Mouse (Mus musculus) limb, embryonic 10.5 days (tissue): Measurements from ENCODE around the gene Rhbg. TPM values are rescaled to one million over a fixed set of nuclear protein-coding genes. Genes with fewer than 3 reads are reported as not detected.
"Not testable (repeated sequence)": the region's sequence is repeated elsewhere in the genome, so short reads cannot be mapped to it uniquely, and the experiment has no call there.

Source experiments
- DNase-seq: peaks from one replicate; pipeline ENCODE4 v3.0.0-alpha.2; 2017; ENCODE audit warnings: low spot score
- H3K27ac ChIP-seq: fragments of 300-500 bp; sonication (generic); 2 replicates; pipeline ENCODE4 v1.5.1; 2016; ENCODE audit warnings: mild to moderate bottlenecking
- H3K27me3 ChIP-seq: fragments of 300-500 bp; sonication (generic); 2 replicates; pipeline ENCODE4 v1.6.1; 2016; ENCODE audit warnings: low read depth, mild to moderate bottlenecking; ENCODE audit not compliant: poor library complexity, severe bottlenecking
- H3K36me3 ChIP-seq: fragments of 300-500 bp; sonication (generic); 2 replicates; pipeline ENCODE4 v1.6.1; 2016; ENCODE audit warnings: mild to moderate bottlenecking, moderate library complexity
- H3K4me1 ChIP-seq: fragments of 300-500 bp; sonication (generic); 2 replicates; pipeline ENCODE4 v1.6.1; 2016
- H3K4me3 ChIP-seq: fragments of 300-500 bp; sonication (generic); 2 replicates; pipeline ENCODE4 v1.5.1; 2016; ENCODE audit warnings: mild to moderate bottlenecking, moderate library complexity
- H3K9me3 ChIP-seq: fragments of 300-500 bp; sonication (generic); replicated peaks from 2 replicates; pipeline ENCODE4 v1.6.1; 2016; ENCODE audit warnings: mild to moderate bottlenecking
- WGBS: fragments of 180-500 bp; shearing (Covaris S2); methylation state at CpG from one replicate; pipeline ENCODE4 v1.1.7; 2016; 5-methylcytosine and 5-hydroxymethylcytosine counted together
- polyA plus RNA-seq: library from polyadenylated mRNA; unstranded; fragments of >200 nt; fragmentation: Nextera tagmentation; extraction: Ambion mirVana; gene quantifications from 2 replicates; pipeline ENCODE4 v1.2.1, GENCODE M21; 2016

Gene Rhbg
- 0.18 and 0.34 TPM in 2 replicates for polyA plus RNA-seq

DNA sequence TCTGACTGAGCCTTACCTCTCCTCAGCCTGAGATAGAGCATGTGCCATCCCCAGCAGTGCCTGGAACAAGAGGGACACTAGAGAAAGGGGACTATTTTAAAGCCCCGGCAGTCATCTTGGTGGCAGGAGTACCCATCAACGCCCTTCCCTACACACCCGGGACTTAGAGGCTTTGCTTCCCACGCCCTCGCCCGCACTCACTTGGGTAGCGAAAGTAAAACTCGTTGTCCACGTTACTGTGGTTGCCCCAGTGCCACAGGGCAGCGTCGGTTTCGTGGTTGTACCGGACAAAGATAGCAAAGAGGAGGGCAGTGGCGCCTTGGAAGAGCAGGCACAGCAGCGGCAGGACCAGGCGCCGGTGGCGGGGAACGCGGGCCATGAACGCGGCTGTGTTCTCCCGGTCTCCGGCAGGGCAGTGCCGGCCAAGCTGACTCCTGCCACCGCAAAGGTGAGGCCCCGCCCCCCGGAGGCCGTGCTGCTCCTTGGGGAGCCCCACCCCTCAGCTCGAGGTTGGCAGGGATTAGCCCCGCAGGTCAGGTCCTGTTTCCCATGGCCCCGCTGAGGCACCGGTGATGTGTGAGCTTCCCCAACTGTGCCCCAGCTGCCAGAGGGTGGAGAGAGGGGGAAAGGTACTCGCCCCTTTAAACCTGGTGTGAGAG, at the start of gene Rhbg:
Gene Rhbg (minus strand): TSS at position 442 of the 659 bp plus-strand sequence.
- Histone ChIP-seq H3K36me3 (no peaks in the 10 kb centered on the region), H3K4me1 (peaks cover 28% of the 10 kb centered on the region), H3K27me3 (peaks cover 54% of the 10 kb centered on the region), H3K9me3 (no peaks in the 10 kb centered on the region), H3K4me3 (peak within 1 kb of the TSS; percentile 49), H3K27ac (peak within 1 kb of the TSS; percentile 16; the same call in 1 of the 2 replicates)
- 4% methylated on average over 34 of the region's 34 CpGs for WGBS
- DNase-seq = peak; percentile 63

DNA sequence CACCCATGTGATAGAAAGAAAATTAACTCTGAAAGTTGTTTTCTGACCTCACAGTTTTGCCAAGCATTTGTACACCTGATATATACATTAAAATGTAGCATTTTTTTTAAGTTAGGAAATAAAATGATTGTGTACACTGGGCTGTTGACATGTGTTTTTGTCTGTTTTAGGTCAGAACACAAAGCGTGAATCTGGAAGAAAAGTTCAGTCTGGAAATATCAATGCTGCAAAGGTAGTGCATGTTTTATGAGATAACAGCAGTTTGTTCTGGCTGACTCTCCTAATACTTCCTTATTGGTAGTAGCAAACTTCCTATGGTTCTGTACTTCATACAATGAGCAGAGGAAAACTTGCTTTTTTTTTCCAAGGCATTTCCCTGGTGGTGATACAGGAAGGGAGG, 44.7 kb upstream of the Rhbg start:
- no peak for DNase-seq
- 92% methylated on average over 1 of the region's 1 CpGs for WGBS
- Histone ChIP-seq H3K27ac (no peak overlapping the region), H3K36me3 (peaks cover 61% of the 10 kb centered on the region), H3K9me3 (no peaks in the 10 kb centered on the region), H3K27me3 (no peaks in the 10 kb centered on the region), H3K4me1 (peaks cover 15% of the 10 kb centered on the region), H3K4me3 (no peak overlapping the region)

GRCm38 (mm10) chr3:88297321-88297851, 42.9 kb upstream of the Rhbg start:
- Histone ChIP-seq H3K27ac (peak overlapping the region; percentile 95), H3K27me3 (no peaks in the 10 kb centered on the region), H3K4me3 (peak overlapping the region; percentile 86), H3K4me1 (peaks cover 15% of the 10 kb centered on the region), H3K9me3 (no peaks in the 10 kb centered on the region), H3K36me3 (peaks cover 48% of the 10 kb centered on the region)
- DNase-seq = no peak
- under 1% methylated on average over 30 of the region's 30 CpGs for WGBS

DNA sequence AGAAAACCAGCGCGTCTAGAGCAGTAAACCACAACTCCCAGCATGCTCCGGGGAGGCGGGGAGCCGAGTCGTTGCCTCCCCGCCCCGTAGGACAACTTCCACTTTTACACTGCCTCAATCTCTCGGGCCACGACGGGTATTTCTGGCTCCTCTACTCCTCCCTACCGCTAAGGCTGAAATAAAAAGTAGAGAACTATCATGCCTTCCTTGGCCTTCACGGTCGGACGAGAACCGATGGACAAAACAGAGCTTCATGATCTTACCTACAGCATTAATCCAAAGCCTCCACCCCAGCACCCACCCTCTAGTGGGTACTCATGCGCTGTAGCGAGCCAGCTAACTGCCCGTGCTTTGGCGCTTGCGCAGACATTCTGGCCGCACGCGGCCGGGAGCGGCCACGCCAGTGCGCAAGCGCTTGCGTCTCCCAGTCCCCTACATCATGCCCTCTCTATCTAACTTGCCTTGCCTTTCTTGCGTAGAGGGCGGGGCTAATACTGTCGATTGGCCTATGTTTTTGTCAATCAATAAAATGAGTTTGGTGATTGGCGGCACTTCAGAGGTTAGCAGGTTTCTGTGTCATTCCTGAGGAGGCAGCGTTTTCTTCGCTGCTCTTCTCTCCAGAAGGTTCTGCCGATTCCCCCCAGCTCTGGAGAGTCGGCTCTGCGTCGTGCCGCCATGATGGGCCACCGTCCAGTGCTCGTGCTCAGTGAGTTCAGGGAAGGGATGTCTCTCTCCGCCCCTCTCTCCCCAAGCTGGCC, 42.2 kb upstream of the Rhbg start, which contains the start of the genes Tsacc and Cct3:
Gene Tsacc (minus strand): TSS at position 439 of the 758 bp plus-strand sequence.
Gene Cct3 (plus strand): TSS at position 556 of the 758 bp plus-strand sequence.
- under 1% methylated on average over 44 of the region's 44 CpGs for WGBS
- H3K4me1 ChIP-seq = peaks cover 15% of the 10 kb centered on the region
- DNase-seq = peak; percentile 92
- no peaks in the 10 kb centered on the region for H3K9me3 ChIP-seq
- H3K36me3 ChIP-seq = peaks cover 42% of the 10 kb centered on the region
- H3K4me3 ChIP-seq = peak within 1 kb of the TSS; percentile 86
- H3K27ac ChIP-seq = peak within 1 kb of the TSS; percentile 95
- no peaks in the 10 kb centered on the region for H3K27me3 ChIP-seq

- DNase-seq = peak; percentile 34
- Histone ChIP-seq H3K27me3 (no peaks in the 10 kb centered on the region), H3K27ac (peak overlapping the region; percentile 95), H3K9me3 (no peaks in the 10 kb centered on the region), H3K36me3 (peaks cover 35% of the 10 kb centered on the region), H3K4me1 (peaks cover 15% of the 10 kb centered on the region), H3K4me3 (peak overlapping the region; percentile 86)
- WGBS = 1% methylated on average over 12 of the region's 12 CpGs
These were observed 41.6 kb upstream of the Rhbg start for GRCm38 (mm10) chr3:88296110-88296560.

GRCm38 (mm10) chr3:88295272-88295671, 40.8 kb upstream of the Rhbg start:
- WGBS = 79% methylated on average over 1 of the region's 1 CpGs
- H3K27ac ChIP-seq = peak overlapping the region; percentile 95
- peaks cover 15% of the 10 kb centered on the region for H3K4me1 ChIP-seq
- H3K36me3 ChIP-seq = peaks cover 27% of the 10 kb centered on the region
- H3K9me3 ChIP-seq, H3K27me3 ChIP-seq, DNase-seq: not testable (repeated sequence)
- peak overlapping the region; percentile 86 for H3K4me3 ChIP-seq

DNA sequence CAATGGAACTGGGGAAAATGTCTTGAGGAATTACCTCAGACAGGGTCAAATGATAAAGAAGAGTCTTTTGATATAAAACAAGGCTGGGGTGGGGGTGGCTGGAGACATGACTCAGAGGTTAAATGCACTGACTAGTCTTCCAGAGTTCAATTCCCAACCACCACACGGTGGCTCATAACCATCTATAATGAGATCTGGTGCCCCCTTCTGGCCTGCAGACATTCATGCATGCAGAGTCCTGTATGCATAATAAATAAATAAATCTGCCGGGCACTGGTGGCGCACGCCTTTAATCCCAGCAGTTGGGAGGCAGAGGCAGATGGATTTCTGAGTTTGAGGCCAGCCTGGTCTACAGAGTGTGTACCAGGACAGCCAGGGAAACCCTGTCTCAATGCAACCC, 37.5 kb upstream of the Rhbg start:
- Histone ChIP-seq H3K27me3 (no peaks in the 10 kb centered on the region), H3K27ac (no peak overlapping the region), H3K9me3 (no peaks in the 10 kb centered on the region), H3K4me1 (peaks cover 5% of the 10 kb centered on the region), H3K36me3 (peaks cover 9% of the 10 kb centered on the region; the same call in 1 of the 2 replicates), H3K4me3 (no peak overlapping the region)
- WGBS = 63% methylated on average over 4 of the region's 4 CpGs
- peak; percentile 40 for DNase-seq

DNA sequence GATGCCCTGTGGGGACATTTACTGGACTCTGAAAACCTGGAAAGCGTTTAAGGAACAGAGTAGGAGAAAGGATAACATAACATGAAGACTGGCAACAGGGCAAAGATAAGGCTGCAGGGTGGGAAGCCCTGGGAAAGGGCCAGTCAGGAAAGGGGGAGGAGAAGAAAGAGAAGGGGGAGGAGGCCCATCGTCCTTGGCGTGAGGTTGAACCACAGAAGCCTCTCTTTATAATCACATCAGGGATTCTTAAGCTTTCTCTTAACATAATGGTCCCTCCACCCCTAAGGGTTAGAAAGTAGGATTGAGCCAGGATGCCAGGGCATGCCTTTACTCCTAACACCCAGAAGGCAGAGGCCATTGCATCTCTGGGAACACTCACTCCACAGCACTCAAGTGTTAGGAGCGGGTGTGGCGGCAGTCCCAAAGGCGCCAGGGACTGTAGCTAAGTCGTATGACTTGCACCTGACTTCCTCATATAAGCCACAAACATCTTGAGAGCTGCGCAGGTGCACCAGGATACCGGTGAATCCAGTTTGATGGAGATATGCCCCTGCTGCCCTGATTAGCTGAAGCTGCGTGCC, 33.7 kb upstream of the Rhbg start:
- not testable (repeated sequence) for H3K4me3 ChIP-seq, H3K9me3 ChIP-seq, H3K27me3 ChIP-seq, DNase-seq, H3K4me1 ChIP-seq, H3K27ac ChIP-seq
- WGBS = 87% methylated on average over 10 of the region's 10 CpGs
- peaks cover 17% of the 10 kb centered on the region for H3K36me3 ChIP-seq

- Histone ChIP-seq H3K4me1 (no peaks in the 10 kb centered on the region), H3K9me3 (no peaks in the 10 kb centered on the region), H3K4me3 (no peak within 1 kb of the TSS), H3K36me3 (peaks cover 17% of the 10 kb centered on the region), H3K27me3 (no peaks in the 10 kb centered on the region), H3K27ac (no peak within 1 kb of the TSS)
- 93% methylated on average over 4 of the region's 4 CpGs for WGBS
- DNase-seq = no peak
These were observed 32.6 kb upstream of the Rhbg start, which contains the start of gene Gm38392 for GRCm38 (mm10) chr3:88287110-88287509. Gene Gm38392 (minus strand): TSS chr3:88287210.

GRCm38 (mm10) chr3:88285565-88285895, 31.0 kb upstream of the Rhbg start:
- not testable (repeated sequence) for H3K27me3 ChIP-seq, H3K4me1 ChIP-seq, H3K4me3 ChIP-seq, H3K27ac ChIP-seq, DNase-seq, H3K9me3 ChIP-seq
- 58% methylated on average over 2 of the region's 2 CpGs for WGBS
- peaks cover 17% of the 10 kb centered on the region for H3K36me3 ChIP-seq

- H3K36me3 ChIP-seq = peaks cover 17% of the 10 kb centered on the region
- 97% methylated on average over 14 of the region's 14 CpGs for WGBS
- H3K27ac ChIP-seq, H3K27me3 ChIP-seq, H3K4me3 ChIP-seq, DNase-seq, H3K4me1 ChIP-seq, H3K9me3 ChIP-seq: not testable (repeated sequence)
These were observed 30.5 kb upstream of the Rhbg start for GRCm38 (mm10) chr3:88284815-88285564.

DNA sequence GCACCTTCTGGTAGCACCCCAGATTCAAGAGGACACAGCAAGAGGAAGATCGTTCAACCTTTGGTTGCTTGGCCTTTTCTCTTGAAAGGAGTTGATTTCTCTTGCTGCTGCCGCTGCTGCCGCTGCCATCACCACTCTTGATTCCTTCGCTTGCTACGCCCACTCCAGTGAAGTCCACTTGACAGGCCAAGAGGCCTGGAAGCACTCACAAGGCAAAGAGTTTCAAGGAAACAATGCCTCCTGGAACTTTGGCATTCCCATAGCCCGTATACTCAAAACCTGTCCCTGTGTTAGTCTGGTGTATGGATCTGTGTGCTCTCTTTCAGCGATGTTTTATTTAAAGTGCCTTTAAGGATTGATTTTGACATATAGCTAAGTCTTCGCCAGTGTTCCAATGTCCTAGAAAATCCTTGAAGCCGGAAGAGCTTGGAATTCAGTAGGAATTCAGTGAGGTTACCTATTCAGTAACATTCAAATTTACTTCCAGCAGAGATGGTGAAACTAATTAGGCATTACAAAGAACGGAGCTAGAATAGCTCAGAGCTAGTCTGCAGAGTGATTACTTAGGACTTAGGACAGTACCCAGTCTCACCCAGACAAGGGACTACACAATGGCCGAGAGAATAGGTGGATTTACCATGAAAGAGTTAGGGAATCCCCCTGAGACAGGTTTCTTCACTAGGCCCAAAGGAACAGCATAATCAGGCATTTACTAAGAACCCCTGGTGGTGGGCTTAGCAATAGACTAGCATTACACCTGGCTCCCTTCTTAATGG, 26.8 kb upstream of the Rhbg start:
- H3K27me3 ChIP-seq, H3K36me3 ChIP-seq, H3K27ac ChIP-seq, DNase-seq, H3K9me3 ChIP-seq, H3K4me1 ChIP-seq, H3K4me3 ChIP-seq: not testable (repeated sequence)
- 70% methylated on average over 11 of the region's 11 CpGs for WGBS
